Mouse (Mus musculus) left cerebral cortex, postnatal 10 days (tissue): ENCODE data around the gene St6galnac6. TPM values are rescaled to one million over a fixed set of nuclear protein-coding genes. Genes with fewer than 3 reads are reported as not detected.

Source experiments
- DNase-seq, 2 experiments: peaks; one replicate each; pipeline ENCODE4 v3.0.0; 2021 to 2022; ENCODE audit warnings: low spot score in 2 of 2, mixed read lengths in 1 of 2; ENCODE audit errors: extremely low spot score in 1 of 2
- intact Hi-C: fragments of 180-260 bp; cut with DNase I; formaldehyde crosslinking; loops from one replicate; pipeline ENCODE4 v1.15.1; 2025
- microRNA-seq: library from miRNA; unstranded; fragments of <30 nt; microRNA quantifications from one replicate; pipeline ENCODE4 v1.2.0, GENCODE M21; 2022
- total RNA-seq, 2 experiments: library from RNA; stranded (reverse); gene quantifications; 2 replicates each; pipeline ENCODE4 v1.2.3; 2021

Gene St6galnac6
- total RNA-seq, 2 experiments from 2014 or later = 122 to 127 TPM

DNA sequence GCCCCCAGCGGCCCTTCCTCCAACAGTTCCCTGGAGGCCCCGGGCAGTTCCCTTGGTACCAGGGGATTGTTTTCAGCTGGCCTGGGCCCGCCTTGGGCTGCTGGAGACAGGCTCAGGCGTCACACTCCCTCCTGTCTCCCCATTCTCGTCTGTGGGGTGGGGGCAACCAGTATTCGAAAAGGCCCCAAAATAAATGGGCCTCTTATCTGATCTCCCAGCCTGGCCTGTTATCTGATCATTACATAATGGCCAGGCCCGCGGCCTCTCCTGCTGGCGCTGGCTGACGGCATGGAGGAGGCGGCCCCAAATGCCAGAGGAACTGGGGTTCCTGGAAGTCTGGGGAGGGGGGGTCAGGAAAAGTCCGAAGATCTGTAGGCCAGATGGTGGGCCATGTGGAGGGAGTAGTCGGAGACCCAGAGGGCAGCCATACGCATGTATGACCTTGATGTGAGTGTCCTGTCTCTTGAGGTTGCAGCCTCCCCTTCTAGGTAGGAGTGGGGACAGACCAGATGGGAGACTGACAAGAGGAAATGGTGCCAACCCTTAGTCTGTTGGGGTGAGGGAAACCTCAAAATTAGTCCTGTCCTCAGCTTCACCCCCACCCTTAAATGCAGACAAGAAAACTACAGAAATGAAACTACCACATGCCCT is 55.4 kb downstream of the St6galnac6 start:
- no peak for DNase-seq
- intact Hi-C loops = no loop called here

DNA sequence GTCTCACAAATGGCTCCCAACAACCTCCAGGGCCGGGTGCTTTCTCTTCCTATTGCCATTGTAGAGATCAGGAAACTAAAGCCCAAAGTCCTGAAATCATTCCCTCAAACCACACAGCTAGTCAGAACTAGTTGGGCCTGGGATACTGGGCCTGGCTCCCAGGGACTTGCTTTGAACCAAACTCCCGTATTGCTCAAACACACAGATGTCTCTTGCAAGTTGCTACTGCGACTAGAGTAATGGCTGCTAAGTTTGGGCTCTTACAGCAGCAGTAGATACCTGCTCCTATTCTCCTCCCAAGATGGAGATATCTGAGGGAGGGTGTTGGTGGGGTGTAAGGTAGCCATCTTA is 55.9 kb downstream of the St6galnac6 start:
- intact Hi-C loops = no loop called here
- no peak for DNase-seq

DNA sequence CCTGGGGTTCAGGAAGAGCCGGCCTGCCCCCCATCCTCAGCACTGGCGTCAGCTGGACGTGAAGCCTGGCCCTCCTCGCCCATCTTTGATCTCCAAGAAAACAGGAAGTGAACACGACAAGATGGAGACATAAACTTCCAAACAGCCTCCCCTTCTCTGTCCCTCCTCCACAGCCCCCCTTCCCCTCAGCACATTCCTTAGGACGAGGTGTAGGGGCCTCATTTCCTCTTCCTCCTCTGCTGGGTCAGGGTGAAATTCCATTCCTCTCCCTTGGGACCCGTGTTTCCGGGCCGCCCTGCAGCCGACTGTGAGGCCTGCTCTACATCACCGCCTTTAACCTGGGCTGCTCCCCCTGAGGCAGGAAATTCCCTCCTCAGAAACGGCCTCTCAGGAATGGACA is 56.3 kb downstream of the St6galnac6 start:
- DNase-seq = peak in 1 of 2 experiments; percentile 88
- intact Hi-C loops = no loop called here

DNA sequence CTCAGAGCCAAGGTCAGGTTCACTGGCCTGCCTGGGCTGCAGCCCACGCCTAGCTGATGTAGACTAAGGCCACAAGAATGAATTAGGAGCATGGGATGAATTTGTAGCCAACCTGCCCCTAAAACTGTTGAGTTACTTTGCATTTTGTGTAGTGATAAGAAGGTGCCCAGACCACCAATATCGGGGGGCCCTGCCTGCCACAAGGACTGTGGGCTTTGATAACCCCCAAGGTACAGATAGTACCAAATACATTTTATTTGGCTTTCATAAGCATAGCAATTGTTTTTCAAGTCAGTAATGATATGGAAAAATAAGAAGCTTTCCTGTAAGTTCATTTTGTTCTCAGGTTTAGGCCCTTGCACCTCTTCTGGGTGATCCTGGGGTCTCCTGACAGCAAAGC is 59.4 kb downstream of the St6galnac6 start:
- intact Hi-C loops = no loop called here
- no peak for DNase-seq

DNA sequence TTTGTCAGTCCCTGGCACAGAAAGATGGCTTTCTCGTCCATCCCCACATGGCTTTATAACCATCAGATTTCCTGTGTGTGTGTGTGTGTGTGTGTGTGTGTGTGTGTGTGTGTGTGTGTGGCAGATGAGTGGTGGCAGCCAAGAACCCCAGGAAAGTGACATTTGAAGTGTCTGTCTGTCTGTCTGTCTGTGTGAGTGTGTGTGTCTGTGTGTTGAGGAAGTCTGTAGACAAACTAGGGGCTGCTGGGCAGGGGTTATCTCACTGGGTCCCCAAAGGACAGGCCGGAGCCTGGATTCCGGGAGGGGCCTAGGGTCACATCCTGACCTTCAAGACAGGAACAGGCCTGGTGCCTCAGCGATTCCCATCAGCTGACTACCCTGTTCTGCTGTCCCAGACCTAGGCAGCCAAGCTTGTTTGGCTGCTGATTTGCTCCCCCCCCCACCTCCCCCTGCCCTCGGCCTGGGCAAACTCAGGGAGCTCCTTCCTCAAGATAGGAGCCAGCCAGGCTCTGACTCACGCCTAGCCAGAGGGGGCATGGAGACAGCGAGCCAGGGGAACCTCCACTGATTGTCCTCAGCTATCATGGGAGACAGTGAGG is 62.1 kb downstream of the St6galnac6 start:
- intact Hi-C loops = no loop called here
- DNase-seq = no peak

DNA sequence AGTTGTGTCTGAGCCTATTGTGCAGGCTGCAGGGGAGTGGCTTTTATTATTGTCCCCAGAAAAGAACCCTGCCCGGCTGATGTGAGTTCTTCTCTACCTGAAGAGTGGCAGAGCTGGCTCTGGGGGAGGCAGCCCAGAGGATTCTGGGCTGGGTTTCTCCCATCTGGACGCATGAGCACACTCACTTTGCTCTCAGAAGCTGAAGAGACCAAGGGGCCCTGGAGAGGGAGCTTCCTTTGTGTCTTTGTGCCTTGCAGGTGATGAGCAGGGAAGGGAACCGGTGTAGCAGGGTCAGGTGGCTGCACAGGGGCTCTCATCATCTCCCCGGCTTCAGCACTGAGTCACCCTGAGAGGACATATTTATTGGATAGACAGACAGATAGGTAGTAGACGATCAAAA is 62.8 kb downstream of the St6galnac6 start:
- intact Hi-C loops = no loop called here
- no peak for DNase-seq

DNA sequence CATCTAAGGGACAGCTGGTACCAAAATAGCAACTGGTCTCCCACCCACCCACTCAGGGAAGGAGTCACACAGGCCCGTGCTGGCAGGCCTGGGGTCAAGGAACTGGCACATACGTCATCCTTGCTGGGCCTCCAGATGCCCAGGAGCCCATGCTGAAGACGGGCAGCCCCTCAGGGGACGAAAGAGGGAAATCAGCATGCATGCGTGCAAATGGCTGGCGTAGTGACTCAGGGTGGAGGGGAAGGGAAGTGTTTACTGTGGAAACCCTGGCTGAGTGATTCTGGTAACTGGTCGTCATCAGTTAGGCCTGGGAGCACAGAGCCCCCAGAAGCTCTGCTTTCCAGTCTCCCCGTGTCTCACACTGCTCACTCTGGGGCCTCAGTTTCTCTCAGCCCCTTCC is 65.8 kb downstream of the St6galnac6 start:
- no peak for DNase-seq
- intact Hi-C loops = no loop called here

DNA sequence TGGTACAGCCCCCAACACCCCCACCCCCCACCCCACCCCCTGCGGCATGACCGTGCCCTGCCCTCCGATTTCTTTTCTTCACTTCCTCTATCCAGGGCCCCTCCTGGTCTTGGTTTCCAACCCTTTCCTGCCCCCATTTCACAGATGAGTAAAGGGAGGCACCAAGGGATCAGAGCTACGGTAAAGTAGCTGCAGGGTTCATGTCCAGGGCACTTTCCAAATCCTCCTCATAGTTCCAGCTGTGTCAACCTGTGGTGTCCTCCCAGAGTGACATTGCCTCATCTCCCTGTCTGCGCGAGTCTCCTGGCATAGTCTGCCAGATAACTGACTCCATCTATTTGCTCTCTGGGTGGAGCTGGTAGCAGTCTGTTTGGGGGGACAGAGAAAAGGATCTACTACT is 66.3 kb downstream of the St6galnac6 start:
- intact Hi-C loops = no loop called here
- DNase-seq = no peak

DNA sequence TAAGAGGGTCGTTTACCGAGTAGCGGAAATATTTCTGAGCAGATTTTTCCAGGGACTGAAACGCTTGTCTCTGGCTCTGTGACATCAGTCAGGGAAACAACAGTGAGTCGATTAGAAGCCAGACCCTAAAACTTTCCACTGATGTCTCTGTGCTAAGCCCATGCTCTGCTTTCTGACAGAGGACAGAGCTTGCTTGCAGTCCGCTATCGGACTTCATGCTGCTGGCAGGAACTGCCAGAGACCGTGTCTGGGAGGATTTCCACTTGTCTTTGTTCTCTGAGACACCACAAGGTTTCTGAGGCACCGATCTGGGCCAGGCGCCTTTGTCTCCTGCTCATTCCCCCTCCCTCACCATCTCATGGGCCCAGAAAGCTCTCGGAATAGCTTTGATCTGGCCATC is 68.3 kb downstream of the St6galnac6 start:
- DNase-seq = no peak
- intact Hi-C loops = no loop called here

DNA sequence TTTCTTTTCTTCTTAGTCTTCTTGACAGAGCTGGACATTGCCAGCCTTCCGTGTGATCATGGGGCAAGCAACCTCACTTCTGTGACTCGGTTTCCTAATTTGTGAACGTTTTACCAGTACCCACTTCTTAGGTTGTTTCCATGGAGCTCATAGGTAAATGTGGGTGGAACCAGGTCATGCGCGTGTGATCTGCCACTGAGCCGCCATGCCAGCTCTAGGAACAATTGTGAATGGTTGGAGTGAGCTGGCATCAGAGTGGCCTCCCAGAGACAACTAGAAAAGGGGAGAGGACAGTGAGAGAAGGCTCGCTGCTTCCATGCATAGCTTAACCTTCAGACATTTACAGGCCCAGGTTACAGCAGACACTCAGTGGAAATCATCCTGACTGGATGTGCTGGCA is 68.7 kb downstream of the St6galnac6 start:
- no peak for DNase-seq
- intact Hi-C loops = no loop called here

DNA sequence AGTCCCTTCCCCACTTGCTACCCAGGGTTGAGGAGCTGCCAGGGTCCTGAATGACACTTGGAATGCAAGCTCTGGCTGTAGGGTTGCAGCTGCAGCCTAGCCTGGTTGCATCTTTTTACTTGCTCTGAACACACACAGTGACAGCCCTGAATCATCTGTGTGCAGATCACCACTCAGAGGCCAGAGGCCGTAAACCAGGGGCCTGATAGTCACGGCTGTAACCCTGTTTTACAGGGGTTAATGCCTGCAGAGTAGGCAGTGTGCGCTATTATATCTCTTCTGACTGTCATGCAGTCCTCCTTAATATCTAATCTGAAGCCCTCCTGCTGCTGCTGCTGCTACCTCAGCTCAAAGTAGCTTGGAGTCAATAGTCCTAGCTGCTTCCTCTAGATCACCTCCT is 70.4 kb downstream of the St6galnac6 start:
- intact Hi-C loops = no loop called here

More for the DNA sequence above, 70.4 kb downstream of the St6galnac6 start:
- DNase-seq = no peak

Small RNA genes lying within 50 kb of the gene (microRNA-seq; reads per million reads assigned to microRNA genes)
- not detected for gene Mir1954

Other genes starting within 250 kb of the St6galnac6 start
- gene Ciz1, start 247.4 kb upstream of the St6galnac6 start, total RNA-seq = 10 to 100 TPM; 65.2 to 75.1 TPM
- 100 to 1,000 TPM; 707 to 727 TPM for gene Dnm1, start 246.4 kb upstream of the St6galnac6 start, total RNA-seq
- 100 to 1,000 TPM; 168 to 176 TPM for gene 1110008P14Rik, start 217.8 kb upstream of the St6galnac6 start, total RNA-seq
- gene Lcn2, start 211.5 kb upstream of the St6galnac6 start, total RNA-seq = 1 to 10 TPM; 1.7 to 3.4 TPM
- gene Ptges2, start 203.8 kb upstream of the St6galnac6 start, total RNA-seq = 10 to 100 TPM; 46.5 to 46.9 TPM
- 1 to 10 TPM; 3.3 to 3.7 TPM for gene Naif1, start 149.3 kb upstream of the St6galnac6 start, total RNA-seq
- gene Slc25a25, start 148.3 kb upstream of the St6galnac6 start, total RNA-seq = 10 to 100 TPM; 48.9 to 51.3 TPM
- gene Fam102a, start 64.4 kb upstream of the St6galnac6 start, total RNA-seq = 10 to 100 TPM; 28.2 to 28.9 TPM
- 10 to 100 TPM; 83.9 to 86.8 TPM for gene Dpm2, start 28.9 kb upstream of the St6galnac6 start, total RNA-seq
- 10 to 100 TPM; 13.5 to 13.6 TPM for gene Pip5kl1, start 24.9 kb upstream of the St6galnac6 start, total RNA-seq
- gene 9430097D07Rik, start 24.0 kb upstream of the St6galnac6 start, total RNA-seq = 1 to 10 TPM in 1 of 2 experiments, under 1 TPM in 1; 0.81 to 1.2 TPM
- gene St6galnac4, start 12.6 kb upstream of the St6galnac6 start, total RNA-seq = 10 to 100 TPM; 32.3 to 32.6 TPM
- 100 to 1,000 TPM; 156 TPM for gene Ak1, start 22.0 kb downstream of the St6galnac6 start, total RNA-seq
- 10 to 100 TPM; 24.9 to 25.2 TPM for gene Eng, start 46.9 kb downstream of the St6galnac6 start, total RNA-seq
- 10 to 100 TPM; 11.4 to 14.4 TPM for gene Fpgs, start 104.4 kb downstream of the St6galnac6 start, total RNA-seq
- gene Cdk9, start 113.4 kb downstream of the St6galnac6 start, total RNA-seq = 10 to 100 TPM; 89.3 to 92.5 TPM
- gene Sh2d3c, start 121.3 kb downstream of the St6galnac6 start, total RNA-seq = 10 to 100 TPM; 33.0 to 37.3 TPM
- 1 to 10 TPM; 2.3 to 2.9 TPM for gene 6330409D20Rik, start 141.3 kb downstream of the St6galnac6 start, total RNA-seq
- gene Tor2a, start 157.5 kb downstream of the St6galnac6 start, total RNA-seq = 10 to 100 TPM; 28.6 to 28.9 TPM
- under 1 TPM; 0.22 to 0.36 TPM for gene Ttc16, start 175.9 kb downstream of the St6galnac6 start, total RNA-seq
- 10 to 100 TPM in 1 of 2 experiments, 1 to 10 TPM in 1; 8.4 to 10.3 TPM for gene Ptrh1, start 176.1 kb downstream of the St6galnac6 start, total RNA-seq
- gene Cfap157, start 184.7 kb downstream of the St6galnac6 start, total RNA-seq = not detected
- gene Stxbp1, start 247.5 kb downstream of the St6galnac6 start, total RNA-seq = 100 to 1,000 TPM; 862 to 881 TPM